Mouse (Mus musculus): ENCODE measurements at regions not wholly inside any gene's neighbourhood (a gene's known extent, or its start where the extent isn't known, plus 50 kb on each side); places are given as distances from the start of the nearest gene placed in this dataset.

GRCm38 (mm10) chr3:38577890-38578628 is 93.4 kb upstream of the Ankrd50 start:
- no peak for DNase-seq

GRCm38 (mm10) chr3:38573594-38573993 is 89.0 kb upstream of the Ankrd50 start:
- DNase-seq, result no peak

GRCm38 (mm10) chr3:38572159-38572558 is 87.5 kb upstream of the Ankrd50 start:
- DNase-seq, result no peak

- DNase-seq, result no peak
Observed at GRCm38 (mm10) chr3:38571224-38571623, 86.6 kb upstream of the Ankrd50 start.

GRCm38 (mm10) chr3:38569001-38569400 is 84.4 kb upstream of the Ankrd50 start:
- no peak for DNase-seq

- DNase-seq, result no peak
Observed at GRCm38 (mm10) chr3:38568596-38568975, 83.9 kb upstream of the Ankrd50 start.

- no peak for DNase-seq
Observed at GRCm38 (mm10) chr3:38567946-38568595, 83.4 kb upstream of the Ankrd50 start.

- no peak for DNase-seq
Observed at GRCm38 (mm10) chr3:38566576-38566975, 81.9 kb upstream of the Ankrd50 start.

GRCm38 (mm10) chr3:38564844-38565243 is 80.2 kb upstream of the Ankrd50 start:
- no peak for DNase-seq

- DNase-seq, result no peak
Observed at GRCm38 (mm10) chr3:38564364-38564763, 79.7 kb upstream of the Ankrd50 start.

- no peak for DNase-seq
Observed at GRCm38 (mm10) chr3:38561186-38561585, 76.5 kb upstream of the Ankrd50 start.

- no peak for DNase-seq
Observed at GRCm38 (mm10) chr3:38555939-38556338, 71.3 kb upstream of the Ankrd50 start.

- no peak for DNase-seq
Observed at GRCm38 (mm10) chr3:38553470-38554043, 68.9 kb upstream of the Ankrd50 start.

GRCm38 (mm10) chr3:38547032-38547431 is 62.4 kb upstream of the Ankrd50 start:
- DNase-seq, result no peak

GRCm38 (mm10) chr3:38545501-38545896 is 60.9 kb upstream of the Ankrd50 start:
- no peak for DNase-seq

GRCm38 (mm10) chr3:38544718-38545500 is 60.3 kb upstream of the Ankrd50 start:
- DNase-seq, result no peak

- DNase-seq, result no peak
Observed at GRCm38 (mm10) chr3:38543816-38544215, 59.2 kb upstream of the Ankrd50 start.

GRCm38 (mm10) chr3:38541296-38541695 is 56.7 kb upstream of the Ankrd50 start:
- no peak for DNase-seq

GRCm38 (mm10) chr3:38538309-38538708 is 53.7 kb upstream of the Ankrd50 start:
- no peak for DNase-seq

- no peak for DNase-seq
Observed at GRCm38 (mm10) chr3:38537770-38538169, 53.1 kb upstream of the Ankrd50 start.

Data from lung, postnatal 14 days (tissue).